Mouse (Mus musculus) cerebellum, adult (tissue): ENCODE data around the gene Gucy1a1.
"Not testable (repeated sequence)": the region's sequence is repeated elsewhere in the genome, so short reads cannot be mapped to it uniquely, and the experiment has no call there.

Source experiments
- ATAC-seq: cut with Nextera tagmentation; 2 replicates; pipeline ENCODE4 v1.9.2; 2017; ENCODE audit warnings: mild to moderate bottlenecking, moderate library complexity, mixed read lengths; ENCODE audit not compliant: insufficient number of reproducible peaks, low FRiP score, low TSS enrichment

The Gucy1a1 gene

GRCm38 (mm10) chr3:82145126-82145901, at the start of gene Gucy1a1:
Gene Gucy1a1 (minus strand): TSS chr3:82145789.
- ATAC-seq, result peak; percentile 77

DNA sequence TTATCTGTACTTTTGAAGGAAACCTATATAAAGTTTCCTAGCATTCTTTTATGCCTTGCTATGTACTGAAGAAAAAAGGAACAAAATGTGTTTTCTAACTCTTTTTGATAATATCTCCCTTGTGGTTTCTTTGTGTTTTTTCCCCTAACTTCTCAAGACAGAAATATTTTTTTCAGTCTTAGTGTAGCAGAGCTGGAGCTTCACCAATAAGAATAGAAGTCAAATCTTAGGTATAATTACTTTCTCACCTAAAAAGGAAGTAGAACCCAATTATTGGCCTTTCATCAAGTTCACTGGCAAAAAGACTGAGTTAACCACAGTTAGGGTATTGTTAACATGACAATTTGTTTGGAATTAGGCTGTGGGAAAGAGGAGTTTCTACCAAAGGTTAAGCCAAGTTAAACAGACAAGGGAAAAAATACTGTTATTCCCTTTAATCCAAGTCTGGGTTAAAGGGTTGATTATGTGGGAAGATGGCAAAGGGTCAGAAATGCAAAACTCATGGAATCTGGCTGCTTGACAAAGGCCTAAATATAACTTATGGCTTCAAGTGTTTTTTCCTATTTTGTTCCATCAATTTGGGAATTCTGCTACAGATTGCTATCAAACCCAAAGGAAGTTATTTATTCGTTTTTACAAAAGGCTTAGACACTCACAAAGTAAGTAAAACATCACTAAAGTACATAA, 46.1 kb upstream of the Gucy1a1 start:
- ATAC-seq, result no peak

- no peak for ATAC-seq
Observed at GRCm38 (mm10) chr3:82185626-82186025, 40.0 kb upstream of the Gucy1a1 start.

GRCm38 (mm10) chr3:82181500-82181899, 35.9 kb upstream of the Gucy1a1 start:
- ATAC-seq, result no peak

GRCm38 (mm10) chr3:82180253-82180652, 34.7 kb upstream of the Gucy1a1 start:
- 0 out of 2 replicates have a peak, but pooled peaks have one; percentile 20 for ATAC-seq

GRCm38 (mm10) chr3:82175501-82175900, 29.9 kb upstream of the Gucy1a1 start:
- no peak for ATAC-seq

DNA sequence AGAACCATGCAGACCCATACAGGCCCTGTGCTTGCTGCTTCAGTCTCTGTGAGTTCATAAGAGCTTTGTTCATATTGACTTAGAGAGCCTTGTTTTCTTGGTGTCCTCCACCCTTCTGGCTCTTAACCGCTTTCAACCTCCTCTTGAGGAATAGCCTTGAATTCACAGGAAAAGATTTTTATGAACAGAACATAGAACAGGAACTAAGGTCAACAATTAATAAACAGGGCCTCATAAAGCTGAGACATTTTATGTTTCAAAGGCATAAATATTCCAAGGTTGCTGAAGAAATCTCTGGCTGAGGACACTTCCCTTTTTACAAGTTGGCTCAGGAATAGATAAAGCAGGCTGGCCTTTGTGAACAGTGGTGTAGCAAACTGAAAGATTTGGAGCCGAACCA, 21.5 kb upstream of the Gucy1a1 start:
- no peak for ATAC-seq

DNA sequence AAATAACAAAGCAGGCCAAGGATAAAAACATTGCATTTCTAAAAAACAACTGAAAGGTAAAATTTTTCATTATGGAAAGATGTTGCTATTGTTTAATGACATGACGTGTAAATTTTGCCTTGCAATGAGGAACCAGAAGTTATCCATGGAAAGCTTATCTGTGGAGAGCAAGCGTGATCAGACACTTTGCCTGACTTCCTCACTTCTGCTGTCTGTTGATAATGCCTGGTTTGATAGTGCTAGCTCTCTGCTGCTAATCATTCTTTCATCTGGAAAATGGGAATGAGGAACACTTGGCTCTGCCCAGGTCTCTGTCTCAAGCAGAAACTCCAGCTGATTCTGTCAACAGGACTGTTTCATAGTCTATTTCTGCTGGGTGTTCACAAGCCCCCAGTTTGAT, 20.3 kb upstream of the Gucy1a1 start:
- ATAC-seq, result no peak

DNA sequence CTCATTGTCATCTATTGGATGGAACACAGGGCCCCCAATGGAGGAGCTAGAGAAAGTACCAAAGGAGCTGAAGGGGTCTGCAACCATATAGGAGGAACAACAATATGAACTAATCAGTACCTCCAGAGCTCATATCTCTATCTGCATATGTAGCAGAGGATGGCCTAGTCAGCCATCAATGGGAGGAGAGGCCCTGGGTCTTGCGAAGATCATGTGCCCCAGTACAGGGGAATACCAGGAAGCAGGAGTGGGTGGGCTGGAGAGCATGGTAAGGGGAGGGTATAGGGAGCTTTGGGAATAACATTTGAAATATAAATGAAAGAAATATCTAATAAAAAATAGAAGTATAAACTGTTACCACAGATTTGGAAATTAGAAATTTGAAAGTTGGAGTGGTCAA, 17.4 kb upstream of the Gucy1a1 start:
- ATAC-seq, result not testable (repeated sequence)

DNA sequence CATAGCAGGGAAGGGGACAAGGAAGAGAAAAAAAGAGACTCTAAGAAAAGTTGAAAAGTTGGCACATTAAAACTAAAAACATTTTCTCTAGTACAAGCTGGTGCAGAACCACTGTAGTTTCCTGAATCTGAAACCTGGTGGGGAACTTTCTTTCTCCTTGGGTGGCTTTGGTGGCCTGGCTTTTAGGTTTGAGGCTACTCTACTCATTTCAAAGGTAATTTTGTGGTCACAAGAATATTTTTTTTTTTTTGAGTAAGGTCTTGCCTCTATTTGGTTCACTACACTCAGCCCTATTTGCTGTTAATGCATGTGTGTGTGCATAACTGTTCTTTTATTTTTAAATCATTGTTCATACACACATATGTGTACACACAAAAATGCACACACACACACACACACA, 389 bp upstream of the Gucy1a1 start:
- no peak for ATAC-seq

GRCm38 (mm10) chr3:82144725-82145125, 864 bp downstream of the Gucy1a1 start:
- ATAC-seq, result peak; percentile 63

DNA sequence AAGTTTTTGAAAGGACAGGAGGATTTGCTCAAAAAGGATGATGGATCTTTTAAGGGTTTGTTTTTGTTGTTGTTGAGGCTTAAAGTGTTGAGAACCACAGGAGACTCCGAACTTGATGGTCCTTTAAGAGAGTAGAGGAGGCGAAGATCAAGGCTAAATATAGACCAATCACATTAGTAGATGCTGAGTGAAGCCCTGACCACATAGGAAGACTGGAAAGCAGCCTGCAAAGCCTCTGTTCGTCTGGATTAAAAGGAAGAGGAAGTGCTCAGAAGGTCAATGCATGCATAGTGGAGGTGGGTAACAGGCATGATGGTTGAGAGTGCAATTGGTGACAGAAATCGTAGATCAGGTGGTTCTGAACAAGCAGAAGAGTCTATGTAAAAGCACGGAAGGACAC, 4.8 kb downstream of the Gucy1a1 start:
- no peak for ATAC-seq

DNA sequence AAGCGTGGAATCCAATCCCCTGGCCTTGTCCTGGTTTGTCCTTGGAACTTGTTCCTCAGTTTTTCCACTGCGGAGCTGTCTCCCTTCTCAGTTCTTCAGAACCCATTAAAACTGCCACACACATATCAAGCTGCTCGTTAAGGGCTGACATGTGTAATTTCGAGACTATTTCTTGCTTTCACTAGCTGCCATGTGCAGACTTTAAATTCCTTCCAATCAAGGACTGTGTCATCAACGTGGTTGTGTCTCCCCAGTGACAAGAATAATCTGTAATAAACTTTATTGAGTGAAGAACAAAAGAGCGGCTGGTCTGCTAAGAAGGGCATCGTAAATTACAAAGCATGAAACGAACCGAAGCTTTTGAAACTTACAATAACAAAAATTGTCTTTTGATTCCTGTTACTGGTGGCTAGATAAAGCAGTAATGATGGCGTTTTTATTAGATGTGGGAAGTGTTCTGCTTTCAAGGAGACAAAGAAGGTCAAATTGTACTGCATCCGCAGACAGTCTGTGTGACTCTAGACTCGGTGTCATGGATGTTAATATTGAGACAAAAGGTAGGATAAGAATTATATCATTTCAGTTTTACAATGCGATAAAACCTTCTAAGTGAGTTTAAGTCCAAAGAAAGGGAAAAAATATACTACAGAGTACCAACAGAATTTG, 7.5 kb downstream of the Gucy1a1 start:
- ATAC-seq, result no peak

DNA sequence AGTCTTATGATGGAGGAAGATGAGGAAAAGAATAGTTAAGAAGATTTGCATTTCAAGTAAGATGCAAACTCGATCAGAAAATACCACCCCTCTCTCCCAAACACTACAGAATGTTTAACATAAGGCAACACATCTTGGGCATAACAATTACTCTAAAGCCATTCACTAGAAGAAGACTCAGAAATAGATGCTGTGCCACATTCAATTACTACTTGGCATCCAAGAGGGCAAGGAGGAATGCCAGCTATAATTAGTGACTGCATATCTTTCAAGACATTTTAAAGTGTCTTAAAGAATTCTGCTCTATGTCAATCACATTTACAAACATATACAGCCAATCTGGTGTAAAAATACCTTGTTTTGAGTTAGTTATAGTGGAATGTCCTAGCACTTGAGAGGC, 10.1 kb downstream of the Gucy1a1 start:
- no peak for ATAC-seq

- ATAC-seq, result no peak
Observed at GRCm38 (mm10) chr3:82129258-82129657, 16.3 kb downstream of the Gucy1a1 start.

- ATAC-seq, result no peak
Observed at GRCm38 (mm10) chr3:82124567-82124966, 21.0 kb downstream of the Gucy1a1 start.

DNA sequence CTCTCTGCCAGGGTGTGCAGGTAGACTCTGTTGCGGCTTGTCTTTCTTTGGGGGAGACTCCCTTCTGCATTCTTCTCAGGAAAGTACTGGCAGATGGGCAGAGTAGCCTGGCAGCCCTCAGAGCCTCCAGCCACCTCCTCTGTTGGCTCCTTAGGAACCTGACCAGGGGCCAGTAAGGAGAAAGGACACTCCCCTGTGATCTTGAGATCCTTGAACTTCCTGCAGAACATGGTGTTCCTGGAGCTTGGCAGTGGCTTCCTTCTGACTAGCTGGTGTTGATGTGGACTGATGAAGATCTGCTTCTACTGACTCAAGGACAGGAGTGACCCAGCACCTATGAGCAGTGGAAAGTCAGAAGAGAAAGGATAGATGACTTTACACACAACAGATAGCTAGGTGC, 26.7 kb downstream of the Gucy1a1 start:
- no peak for ATAC-seq

GRCm38 (mm10) chr3:82112439-82112838, 33.1 kb downstream of the Gucy1a1 start:
- ATAC-seq, result no peak

GRCm38 (mm10) chr3:82111986-82112385, 33.6 kb downstream of the Gucy1a1 start:
- no peak for ATAC-seq

DNA sequence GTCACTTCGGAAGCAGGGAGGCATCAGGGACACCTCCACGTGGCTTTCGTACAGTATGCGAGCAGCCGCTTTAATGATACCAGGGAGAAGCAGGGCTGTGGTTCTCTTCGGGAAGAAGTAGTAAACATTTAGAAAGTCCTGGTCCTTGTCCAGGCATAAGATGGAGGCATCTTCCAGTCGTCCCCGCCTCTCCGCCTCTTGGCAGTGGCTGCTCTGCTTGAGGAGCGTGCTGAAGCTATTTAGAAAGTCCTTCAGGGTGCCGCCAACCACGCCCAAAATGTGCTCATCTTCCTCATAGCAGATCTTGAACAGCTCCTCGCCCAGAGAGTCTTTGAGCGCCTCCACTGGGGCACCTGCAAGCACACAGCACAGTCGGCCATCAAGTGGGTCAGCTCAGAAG, 36.6 kb downstream of the Gucy1a1 start:
- 0 out of 2 replicates have a peak, but pooled peaks have one; percentile 37 for ATAC-seq

- ATAC-seq, result no peak
Observed at GRCm38 (mm10) chr3:82104229-82104628, 41.4 kb downstream of the Gucy1a1 start.
